Mouse (Mus musculus) left cerebral cortex, adult 9 months (tissue): ENCODE results near the gene Zic2.
"Not testable (repeated sequence)": the region's sequence is repeated elsewhere in the genome, so short reads cannot be mapped to it uniquely, and the experiment has no call there.

Experiments
- DNase-seq, 2 experiments: peaks; one replicate each; pipeline ENCODE4 v3.0.0; 2022; ENCODE audit warnings: low spot score in 2 of 2

The Zic2 gene

DNA sequence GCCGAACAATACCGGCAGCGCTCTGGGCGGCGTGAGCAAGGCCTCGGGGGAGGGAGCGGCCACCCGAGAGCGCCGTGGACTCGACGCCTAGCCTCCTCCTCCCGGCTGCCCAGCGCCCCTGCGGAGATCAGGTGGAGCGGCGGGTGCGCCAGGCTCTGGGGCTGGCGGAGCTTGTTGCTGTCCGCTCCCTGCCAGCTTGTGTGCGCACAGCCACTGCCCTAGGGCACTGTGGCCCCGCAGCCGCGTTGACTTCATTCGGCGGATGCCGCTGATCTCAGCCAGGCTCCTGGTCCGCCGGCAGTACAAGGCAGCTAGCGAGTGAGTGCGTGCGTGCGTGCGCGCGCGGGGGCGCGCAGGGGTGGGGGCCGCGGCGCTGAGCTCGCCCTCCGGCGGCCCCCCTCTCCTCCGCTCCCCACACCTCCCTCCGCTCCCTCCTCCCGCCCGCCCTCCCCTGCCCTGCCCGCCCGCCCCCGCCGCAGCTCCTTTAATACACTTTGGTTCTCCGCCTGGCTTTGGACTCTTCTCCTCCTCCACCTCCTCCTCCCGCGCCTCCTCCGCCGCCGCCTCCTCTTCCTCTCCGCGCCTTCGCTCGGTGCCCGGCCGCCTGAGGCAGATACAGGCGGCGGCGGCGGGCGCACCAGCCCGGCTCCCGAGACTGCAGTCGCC lies at the start of gene Zic2:
Gene Zic2, plus strand, starts transcription at position 545 of the 666 bp plus-strand sequence.
- DNase-seq: no peak

DNA sequence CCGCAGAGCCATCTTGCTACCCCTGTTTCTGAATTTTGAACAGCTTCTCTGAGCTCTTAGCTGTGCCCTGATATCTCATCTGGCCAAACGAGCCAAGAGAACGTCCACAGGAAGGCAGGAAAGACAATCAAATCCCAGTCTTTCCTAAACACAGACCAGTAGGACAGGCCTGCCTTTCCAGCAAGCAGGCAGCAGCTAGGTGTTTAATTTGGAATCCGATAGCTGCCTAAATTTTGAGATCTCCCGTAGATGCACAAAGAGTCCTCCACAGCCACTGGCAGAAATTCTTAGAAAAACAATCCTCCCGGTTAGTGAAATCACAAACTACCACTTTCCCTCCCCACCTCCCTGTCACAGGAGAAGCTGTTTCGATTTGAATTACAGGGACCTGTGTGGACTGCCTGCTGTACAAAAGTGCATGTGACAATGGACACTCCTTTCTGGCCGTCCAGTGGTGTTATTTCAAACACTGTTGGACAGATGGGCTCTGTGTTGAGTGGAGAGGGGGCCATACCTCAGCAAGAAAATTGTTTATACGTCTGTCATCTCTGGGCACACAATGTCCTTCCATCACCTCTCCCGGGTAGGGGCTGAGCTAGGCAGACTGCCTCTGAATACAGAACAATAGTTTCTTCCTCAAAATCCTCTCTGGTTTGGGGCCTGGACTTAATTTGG lies 48.6 kb upstream of the Zic2 start:
- DNase-seq: no peak

DNA sequence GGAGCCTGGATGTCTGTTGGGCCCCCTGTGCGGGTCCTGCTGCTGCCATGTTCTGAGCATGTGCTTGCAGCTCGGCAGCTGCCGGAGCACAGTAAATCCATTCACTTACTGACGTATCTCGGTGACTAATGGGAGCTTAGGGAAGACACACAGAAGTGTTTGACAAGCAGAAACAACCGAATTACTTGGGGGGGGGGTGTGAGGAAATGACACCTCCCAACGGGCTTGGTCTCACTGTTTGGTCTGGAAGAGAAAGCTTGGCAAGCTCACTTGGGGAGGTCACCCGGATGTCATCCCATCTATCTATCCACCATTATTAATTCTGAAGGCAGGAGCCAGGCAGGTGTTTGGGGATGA lies 48.1 kb upstream of the Zic2 start:
- no peak for DNase-seq

DNA sequence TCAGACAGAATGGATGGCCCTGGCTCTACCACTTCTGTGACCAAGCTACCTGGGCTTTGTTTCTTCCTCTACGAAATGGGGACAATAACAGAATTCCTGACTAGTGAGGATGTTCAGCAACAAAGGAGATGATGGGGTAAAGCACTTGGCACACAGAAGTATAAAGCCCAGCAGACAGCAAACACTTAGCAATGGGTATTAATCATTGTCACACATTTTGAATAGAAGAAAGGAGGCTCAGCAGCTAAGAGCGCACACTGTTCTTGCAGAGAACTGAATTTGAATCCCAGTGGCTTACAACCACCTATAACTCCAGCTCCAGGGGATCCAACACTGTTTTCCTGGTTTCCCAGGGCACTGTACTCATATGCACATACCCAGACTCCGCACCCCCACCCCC lies 47.6 kb upstream of the Zic2 start:
- DNase-seq: no peak

DNA sequence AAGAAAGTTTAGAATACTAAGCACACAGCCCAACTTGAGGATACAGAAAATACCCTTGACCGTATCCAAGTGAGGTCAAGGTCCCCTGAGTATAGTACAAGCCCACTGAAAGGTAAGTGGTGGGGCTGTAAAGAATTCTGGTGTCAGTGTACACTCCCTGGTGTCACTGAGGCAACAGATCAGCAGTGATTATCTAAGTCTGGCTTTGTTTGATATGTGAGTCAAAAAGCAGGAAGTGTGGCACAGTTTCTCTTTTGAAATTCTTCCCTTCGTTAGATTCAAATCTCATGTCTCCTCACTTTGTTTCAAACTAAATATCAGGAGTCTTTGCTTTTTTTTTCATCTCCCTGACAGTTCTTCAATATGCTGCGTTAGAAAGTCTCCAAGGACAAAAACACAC lies 42.7 kb upstream of the Zic2 start:
- DNase-seq: no peak

DNA sequence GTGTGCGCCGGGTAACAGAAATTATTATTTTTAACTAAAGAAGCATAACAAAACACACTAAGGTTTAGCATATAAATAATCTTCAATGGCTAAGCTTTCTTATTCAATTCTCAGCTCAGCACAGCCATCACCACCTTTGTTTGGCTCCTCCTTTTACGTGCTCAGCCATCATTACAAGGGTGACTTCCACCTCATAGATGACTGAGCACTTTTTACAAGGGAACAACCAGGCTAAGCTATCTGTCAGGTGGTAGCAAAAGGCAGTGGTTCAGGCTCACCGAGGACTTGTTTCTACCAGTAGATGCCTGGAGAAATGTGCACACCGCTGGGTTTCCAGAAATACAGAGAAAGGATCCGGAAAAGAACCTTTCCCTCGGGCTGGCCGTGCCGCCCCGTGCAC lies 41.2 kb upstream of the Zic2 start:
- no peak for DNase-seq

DNA sequence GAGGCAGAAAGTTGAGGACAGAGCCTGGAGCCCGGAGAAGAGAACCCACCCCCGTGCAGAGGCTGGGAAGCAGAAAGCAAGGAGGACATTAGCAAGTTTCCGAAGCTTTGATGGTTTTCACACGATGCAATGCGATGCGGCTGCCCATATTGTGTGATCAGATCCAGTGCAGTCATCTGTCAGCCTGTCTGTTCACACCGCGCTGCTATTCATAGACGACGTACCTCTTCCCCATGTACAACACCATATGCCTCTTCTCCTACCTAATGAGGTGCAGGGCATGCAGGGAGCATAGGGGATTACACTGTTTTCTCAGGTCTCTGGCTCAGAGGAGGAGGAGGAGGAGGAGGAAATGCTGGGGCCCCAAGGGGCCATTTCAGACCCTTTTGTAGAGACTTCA lies 38.4 kb upstream of the Zic2 start:
- DNase-seq: no peak

DNA sequence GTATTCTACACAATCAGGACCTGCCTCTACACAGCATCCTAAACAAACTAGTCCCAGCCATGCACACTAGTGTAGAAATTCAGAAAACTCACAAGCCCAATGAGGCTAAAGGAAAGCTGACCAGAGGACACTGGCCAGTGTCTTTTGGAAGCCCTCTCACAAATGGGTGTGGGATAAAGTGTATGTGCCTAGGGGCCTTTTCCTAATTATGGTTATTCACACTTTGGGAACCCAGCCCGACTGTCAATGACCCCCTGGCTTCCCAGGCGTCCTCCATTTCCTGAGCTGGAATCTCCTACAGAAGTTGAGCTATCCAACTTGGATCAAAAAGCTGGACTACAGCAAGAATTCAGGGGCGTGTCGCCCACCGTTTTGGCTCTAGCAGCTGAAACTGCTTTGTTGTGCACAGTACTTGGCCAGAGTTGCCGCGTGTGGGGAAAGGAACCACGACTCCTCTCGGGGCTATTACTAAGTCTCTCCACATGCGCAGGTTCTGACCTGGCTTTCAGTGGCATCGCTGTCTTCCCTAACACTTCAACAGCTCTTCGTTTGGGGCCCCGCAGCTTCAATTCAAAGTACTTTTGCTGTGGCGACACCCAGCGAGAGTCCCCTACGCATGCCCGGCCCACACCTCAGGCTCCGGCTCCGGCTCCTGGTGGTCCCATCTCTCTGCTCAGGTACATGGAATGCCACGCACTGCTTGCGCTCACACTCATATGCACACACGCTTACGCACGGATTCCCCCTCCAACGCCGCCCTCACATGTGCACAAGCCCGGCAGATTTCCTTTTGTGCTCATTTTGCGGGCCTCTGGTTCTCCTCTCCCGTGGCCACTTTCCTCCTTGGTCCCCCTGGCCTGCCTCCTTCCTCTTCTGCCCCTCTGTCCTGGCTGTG lies 25.4 kb upstream of the Zic2 start:
- DNase-seq: no peak

DNA sequence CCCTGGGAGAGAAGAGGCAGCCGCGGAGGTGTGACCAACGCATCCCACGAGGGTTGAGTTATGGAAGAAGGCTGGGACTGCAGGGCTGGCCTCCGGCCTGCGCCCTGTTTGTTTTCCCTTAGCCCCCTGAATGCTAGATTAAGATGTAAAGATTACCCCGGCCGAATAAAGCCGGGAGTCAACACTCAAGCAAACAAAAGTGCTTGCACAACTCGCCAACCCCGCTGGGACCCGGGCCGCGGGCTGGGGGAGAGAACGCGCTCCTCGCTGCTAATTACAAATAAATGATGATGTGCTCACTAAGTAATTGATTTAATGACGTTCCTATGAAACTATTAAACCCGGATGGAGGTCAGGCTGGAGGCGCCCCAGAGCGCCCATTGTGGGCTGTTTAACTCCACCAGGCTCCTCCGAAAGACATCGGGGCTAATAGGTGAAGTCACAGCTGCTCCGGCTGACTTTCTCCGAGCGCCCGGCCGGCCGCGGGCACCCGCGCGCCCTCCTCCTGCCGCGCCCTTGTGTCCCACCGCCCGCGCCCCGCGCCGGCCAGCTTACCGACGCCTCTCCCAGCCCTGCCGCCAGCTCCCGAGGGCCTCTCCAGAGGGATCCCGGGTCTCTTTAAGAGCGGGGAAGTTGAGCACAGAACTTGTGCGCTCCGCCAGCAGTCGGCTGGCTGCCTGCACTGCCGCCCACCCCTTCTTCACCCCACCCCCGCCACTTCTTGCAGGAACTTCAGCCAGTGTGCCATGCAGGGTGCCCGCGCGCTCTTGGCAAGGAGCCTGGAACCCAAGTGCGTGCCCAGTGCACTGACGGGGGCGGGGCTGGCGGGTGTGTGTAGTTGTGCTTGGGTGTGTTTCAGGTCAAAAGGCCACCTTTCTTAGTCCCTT lies 24.5 kb upstream of the Zic2 start, which contains the start of gene Gm5089:
Gene Gm5089, minus strand, starts transcription at position 620 of the 887 bp plus-strand sequence.
- peak in 1 of 2 experiments; percentile 48 for DNase-seq

DNA sequence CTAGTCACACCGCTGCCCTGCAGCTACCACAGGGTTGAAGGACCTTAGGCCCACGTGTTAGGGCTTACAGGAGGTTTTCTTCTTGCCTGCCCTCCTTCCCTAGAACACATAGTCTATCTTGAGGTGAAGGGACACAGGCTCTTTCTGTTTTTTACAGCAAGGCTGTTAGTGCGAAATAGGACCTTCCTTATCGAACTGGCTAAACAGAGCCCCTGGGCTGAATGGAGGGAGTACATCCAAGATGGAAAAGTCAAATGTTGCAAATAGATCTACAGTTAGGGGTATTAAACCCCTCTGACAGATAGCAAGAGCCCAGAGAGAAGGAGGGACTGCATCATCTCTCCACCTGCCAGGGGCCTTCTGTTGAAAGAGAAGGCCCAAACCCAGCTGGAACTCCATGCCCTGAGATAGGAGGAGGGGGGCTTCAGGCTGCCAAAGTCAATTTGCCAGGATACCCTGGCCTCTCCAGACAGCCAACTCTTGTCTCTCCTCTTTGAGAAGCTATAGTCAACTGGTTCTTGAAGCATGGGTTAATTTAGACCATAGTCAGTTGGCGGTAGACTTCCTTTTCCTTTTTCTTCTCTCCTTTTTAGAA lies 23.6 kb upstream of the Zic2 start:
- DNase-seq: no peak

DNA sequence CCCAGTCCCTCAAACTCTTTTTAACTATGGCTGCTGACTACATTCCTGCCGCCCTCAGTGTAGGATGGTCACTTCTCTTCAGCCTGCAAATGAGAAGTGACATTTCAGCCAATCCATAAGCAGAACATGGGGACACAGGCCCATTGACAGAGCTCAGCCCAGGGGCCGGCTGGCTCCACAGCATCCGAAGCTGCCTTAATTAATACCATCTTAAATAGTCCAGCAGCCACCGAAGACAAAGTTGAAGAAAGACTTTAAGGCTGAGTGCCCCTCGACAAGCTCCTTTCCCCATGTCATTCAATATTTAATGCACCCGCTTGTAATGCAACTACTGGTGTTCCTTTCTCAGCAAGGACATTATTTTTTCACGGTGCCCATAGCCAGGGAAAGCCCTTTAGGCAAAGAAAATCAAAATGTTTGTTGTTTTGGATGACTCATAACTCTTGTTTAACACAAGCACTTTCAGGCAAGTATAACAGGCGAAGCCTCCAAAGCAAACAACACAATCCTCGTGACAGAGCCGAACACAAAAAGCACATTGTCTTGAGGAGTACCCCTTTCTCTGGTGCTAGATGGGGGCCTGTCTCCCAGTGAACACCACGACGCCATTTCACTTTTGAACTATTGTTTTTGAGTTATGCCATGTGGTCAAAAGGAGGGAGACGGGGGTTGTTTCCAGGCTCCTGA lies 22.4 kb upstream of the Zic2 start:
- no peak for DNase-seq

DNA sequence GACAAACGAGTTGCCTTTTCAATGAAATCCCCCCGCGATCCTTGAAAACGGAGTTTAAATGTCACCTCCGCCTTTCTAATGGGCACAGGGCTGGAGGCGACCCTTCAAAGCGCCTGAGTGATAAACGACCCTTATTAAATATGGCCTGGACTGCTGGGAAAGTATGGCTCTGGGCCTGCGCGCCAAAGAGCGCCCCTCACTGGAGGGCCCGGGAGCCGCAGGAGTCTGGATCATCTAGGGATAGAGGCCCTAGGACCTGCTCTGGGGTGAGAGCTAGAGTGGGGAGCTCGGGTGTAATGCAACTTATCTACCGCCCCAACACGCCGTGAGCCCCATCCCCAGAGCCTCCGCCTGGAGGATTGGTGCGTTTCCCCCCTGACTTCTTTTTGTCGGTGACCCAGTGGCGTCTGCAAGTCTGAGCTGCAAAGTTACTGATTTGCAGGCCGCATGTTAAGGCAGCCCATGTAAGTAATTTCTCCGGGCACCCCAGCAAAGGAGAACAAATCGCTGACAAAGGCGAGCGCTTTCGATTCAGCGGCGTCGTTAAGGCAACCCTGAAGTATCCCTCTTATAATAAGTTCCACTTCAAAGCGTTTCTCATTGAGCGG lies 21.7 kb upstream of the Zic2 start:
- DNase-seq: no peak

DNA sequence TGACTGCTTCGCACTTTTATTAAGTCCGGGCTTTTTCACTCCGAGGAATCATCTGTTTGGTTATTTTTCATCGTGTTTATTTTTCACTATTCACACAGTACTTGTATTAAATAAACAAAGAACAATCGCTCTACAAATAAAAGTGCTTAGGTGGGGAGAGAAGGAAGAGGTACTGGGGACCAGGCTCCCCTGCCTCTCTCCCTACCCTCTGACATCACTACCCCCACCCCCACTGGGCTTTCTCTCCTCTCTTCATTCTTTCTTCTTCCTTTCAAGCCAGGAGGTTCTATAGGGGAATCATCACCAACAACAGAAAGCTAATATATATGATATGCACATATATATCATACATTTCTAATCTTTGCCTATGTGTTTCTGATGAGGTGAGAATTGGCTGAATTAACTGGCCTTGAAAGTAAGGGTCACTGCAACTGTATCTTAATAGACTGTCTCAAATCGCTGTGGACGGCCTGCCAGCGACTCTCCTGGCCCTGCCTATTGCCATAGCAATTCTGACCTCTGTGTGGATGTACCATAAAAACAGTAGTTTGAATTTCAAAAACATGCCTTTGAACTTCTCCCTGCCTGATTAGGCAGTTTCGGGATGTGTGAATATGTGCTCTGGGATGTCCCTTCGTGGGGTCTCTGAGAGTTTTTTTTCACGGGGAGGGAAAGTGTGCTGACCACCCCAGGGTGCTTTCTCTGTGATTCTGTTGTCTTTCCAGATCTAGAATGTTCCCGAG lies 21.1 kb upstream of the Zic2 start:
- no peak for DNase-seq

DNA sequence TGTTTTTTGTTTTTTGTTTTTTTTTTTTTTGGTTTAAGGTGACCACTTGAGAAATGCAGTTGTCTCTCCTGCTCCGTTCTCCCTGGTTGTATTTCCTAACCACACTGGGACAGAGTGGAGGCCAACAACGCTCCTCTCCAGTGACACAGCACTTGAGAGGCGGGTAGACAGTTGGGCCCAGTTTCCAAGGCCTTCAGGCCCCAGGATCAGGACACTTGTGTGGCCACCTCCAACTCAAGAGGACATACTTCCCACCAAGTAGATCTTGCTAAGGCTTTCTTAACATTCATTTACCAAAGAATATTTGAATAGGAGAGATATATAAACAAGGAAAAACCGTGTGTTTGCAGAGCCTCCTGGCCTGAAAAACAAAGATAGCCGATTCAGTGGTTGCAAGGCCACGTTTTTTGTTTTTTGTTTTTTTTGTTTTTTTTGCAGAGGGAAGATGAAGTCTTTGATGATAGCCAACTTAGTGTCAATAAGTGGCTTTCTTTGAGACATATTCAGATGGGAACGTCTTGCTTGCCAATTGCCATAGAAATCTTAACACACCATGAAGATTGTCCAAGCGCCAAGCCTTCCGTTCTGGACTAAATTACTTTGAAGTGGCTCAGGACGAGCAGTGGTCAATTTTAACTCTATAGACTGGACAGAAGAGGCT lies 20.2 kb upstream of the Zic2 start:
- DNase-seq: no peak

DNA sequence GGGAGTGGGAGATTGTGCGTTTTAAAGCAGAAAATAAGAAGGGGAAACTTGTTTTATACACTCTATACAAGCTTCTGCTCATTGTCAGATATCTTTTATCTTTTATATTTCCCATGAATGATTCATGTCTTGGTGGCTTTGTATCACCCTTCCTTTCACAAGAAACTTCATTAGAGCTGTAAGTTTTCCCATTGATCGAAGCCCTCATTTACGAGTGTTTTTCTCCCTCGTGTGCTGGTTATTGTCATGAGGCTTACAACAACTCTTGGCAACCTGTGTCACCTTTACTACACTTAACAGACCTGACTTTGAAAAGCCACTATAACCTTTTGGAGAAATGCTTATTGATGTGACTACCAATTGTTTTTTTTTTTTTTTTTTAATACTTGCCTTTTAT lies 19.7 kb upstream of the Zic2 start:
- no peak for DNase-seq

DNA sequence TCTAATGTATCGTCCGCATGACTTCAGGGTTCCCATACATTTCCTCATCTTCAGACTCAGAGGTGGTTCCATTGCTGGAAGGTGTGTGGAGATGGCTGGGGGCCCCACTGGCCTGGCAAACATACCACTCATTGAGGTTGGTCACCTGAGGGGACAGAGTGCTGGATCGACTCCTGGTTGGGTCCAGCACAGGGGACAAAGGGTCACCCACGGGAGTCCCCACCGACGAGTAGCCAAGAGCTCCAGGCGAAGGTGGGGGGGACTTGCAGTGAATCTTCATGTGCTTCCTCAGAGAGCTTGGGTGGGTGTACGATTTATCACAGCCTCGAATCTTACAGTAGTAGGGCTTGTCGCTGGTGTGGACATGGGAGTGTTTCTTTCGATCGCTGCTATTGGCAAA lies 15.9 kb upstream of the Zic2 start:
- DNase-seq: not testable (repeated sequence)

DNA sequence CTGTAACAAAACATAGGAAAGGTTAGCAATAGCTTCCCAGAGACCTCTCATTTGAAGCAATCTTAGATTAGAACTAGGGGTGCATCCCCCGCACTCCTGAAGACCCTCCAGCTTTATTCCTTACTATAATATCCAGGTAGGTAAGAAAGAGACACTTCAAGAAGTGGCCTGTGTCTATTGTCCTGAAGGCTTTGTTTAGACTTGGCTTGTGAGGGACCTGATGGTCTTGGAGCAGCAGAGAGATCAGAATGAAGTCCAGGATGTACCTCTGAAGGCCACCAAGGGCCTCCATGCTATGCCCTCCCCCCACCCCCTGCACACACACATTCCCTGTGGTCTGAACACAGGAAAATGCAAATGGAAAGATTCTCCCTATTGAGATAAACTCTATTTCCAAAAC lies 15.5 kb upstream of the Zic2 start:
- no peak for DNase-seq

DNA sequence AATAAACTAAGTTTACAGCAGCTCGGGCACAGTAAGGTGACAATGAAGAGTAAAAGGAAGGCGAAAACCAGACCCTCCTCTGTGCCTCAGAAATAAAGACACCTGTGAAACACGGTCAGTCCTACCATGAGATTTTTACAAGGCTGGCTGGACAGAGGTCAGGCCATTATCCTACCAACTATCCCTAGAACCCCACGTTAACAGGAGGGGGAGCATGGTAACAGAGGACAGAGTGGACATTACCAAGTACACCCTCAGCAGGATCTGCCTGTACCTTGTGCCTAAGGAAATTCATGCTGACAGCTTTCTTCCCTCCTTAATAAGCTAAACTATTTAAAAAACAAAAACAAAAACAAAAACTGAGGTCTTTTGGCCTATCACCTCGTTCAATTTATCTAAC lies 15.0 kb upstream of the Zic2 start:
- no peak for DNase-seq

DNA sequence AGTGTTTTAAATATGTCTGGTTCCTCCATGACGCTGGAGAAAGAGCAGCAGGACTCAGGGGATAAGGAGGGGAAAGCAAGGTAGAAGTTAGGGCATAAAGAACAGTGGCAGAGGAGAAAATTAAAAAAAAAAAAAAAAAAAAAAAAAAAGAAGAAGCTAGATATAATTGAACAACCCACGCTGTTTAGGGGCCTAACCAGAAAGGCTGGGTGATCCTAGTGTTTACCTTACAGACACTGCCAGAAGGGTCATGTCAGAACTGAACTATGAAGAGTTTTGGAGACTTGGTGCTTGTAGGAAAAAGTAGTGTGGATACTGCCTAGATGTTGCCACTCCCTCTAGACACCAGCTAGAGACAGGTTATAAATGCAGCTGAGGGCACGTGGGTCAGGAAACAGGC lies 13.7 kb upstream of the Zic2 start:
- DNase-seq: no peak
